Mouse (Mus musculus): ENCODE results near the gene Exoc3l2.
"Not testable (repeated sequence)": the region's sequence is repeated elsewhere in the genome, so short reads cannot be mapped to it uniquely, and the experiment has no call there.

Exoc3l2 gene

GRCm38 (mm10) chr7:19491731-19492130, 28.6 kb downstream of the Exoc3l2 start:
- peak; percentile 79 for DNase-seq

GRCm38 (mm10) chr7:19494751-19495474, 31.8 kb downstream of the Exoc3l2 start:
- DNase-seq = no peak

- peak; percentile 52 for DNase-seq
These were observed 32.5 kb downstream of the Exoc3l2 start for GRCm38 (mm10) chr7:19495521-19496213.

- DNase-seq = no peak
These were observed 33.1 kb downstream of the Exoc3l2 start for GRCm38 (mm10) chr7:19496214-19496555.

GRCm38 (mm10) chr7:19498326-19498725, 35.2 kb downstream of the Exoc3l2 start:
- no peak for DNase-seq

GRCm38 (mm10) chr7:19500420-19501363, 37.6 kb downstream of the Exoc3l2 start:
- no peak for DNase-seq

- DNase-seq = no peak
These were observed 38.5 kb downstream of the Exoc3l2 start for GRCm38 (mm10) chr7:19501658-19502057.

GRCm38 (mm10) chr7:19503481-19504068, 40.4 kb downstream of the Exoc3l2 start:
- DNase-seq = peak; percentile 47

- no peak for DNase-seq
These were observed 43.2 kb downstream of the Exoc3l2 start for GRCm38 (mm10) chr7:19506326-19506725.

GRCm38 (mm10) chr7:19506969-19507611, 44.0 kb downstream of the Exoc3l2 start:
- DNase-seq = no peak

- DNase-seq = no peak
These were observed 44.5 kb downstream of the Exoc3l2 start for GRCm38 (mm10) chr7:19507612-19507981.

- DNase-seq = peak; percentile 96
These were observed 45.2 kb downstream of the Exoc3l2 start, which contains the start of the genes Bloc1s3 and Trappc6a for GRCm38 (mm10) chr7:19508150-19508923. Gene Bloc1s3 (minus strand): TSS chr7:19508367. Gene Trappc6a (plus strand): TSS chr7:19508395.

- DNase-seq = no peak
These were observed 45.9 kb downstream of the Exoc3l2 start for GRCm38 (mm10) chr7:19508924-19509568.

- no peak for DNase-seq
These were observed 46.7 kb downstream of the Exoc3l2 start for GRCm38 (mm10) chr7:19509786-19510185.

- not testable (repeated sequence) for DNase-seq
These were observed 48.8 kb downstream of the Exoc3l2 start for GRCm38 (mm10) chr7:19511934-19512333.

GRCm38 (mm10) chr7:19512353-19512752, 49.2 kb downstream of the Exoc3l2 start:
- no peak for DNase-seq

- peak; percentile 39 for DNase-seq
These were observed 54.7 kb downstream of the Exoc3l2 start, which contains the start of gene Nkpd1 for GRCm38 (mm10) chr7:19517652-19518365. Gene Nkpd1 (plus strand): TSS chr7:19517838.

GRCm38 (mm10) chr7:19520032-19520431, 56.9 kb downstream of the Exoc3l2 start:
- no peak for DNase-seq

GRCm38 (mm10) chr7:19523017-19523756, 60.1 kb downstream of the Exoc3l2 start:
- no peak for DNase-seq

Measured in lung, postnatal 36 days (tissue).